Mouse (Mus musculus) bone marrow, adult 2 months (tissue): ENCODE results near the gene Rtl5. TPM values are rescaled to one million over a fixed set of nuclear protein-coding genes. Genes with fewer than 3 reads are reported as not detected.
A peak's percentile ranks its signal among the peaks of the same experiment; 100 is the strongest.

Experiments used
- H3K27ac ChIP-seq: fragments of 200-500 bp; 2 replicates; pipeline ENCODE4 v1.5.1; 2012; ENCODE audit warnings: low read depth, mild to moderate bottlenecking, control low read depth, inconsistent platforms, low read length; ENCODE audit not compliant: control insufficient read depth, poor library complexity, insufficient read depth
- H3K4me1 ChIP-seq: fragments of 200-500 bp; 2 replicates; pipeline ENCODE4 v1.6.1; 2011; ENCODE audit warnings: low read length; ENCODE audit not compliant: control insufficient read depth, insufficient read depth
- H3K4me3 ChIP-seq: fragments of 200-500 bp; replicated peaks from 2 replicates; pipeline ENCODE3; 2011; ENCODE audit warnings: mild to moderate bottlenecking, low read depth, low read length, control low read depth; ENCODE audit not compliant: control insufficient read depth
- CTCF ChIP-seq: fragments of 200-500 bp; IDR thresholded peaks from 2 replicates; pipeline ENCODE4 v1.5.1; 2011; ENCODE audit warnings: low read length, control low read depth; ENCODE audit not compliant: control insufficient read depth, insufficient read depth
- POLR2A ChIP-seq: fragments of 200-500 bp; IDR thresholded peaks from 2 replicates; pipeline ENCODE4 v1.6.1; 2011; ENCODE audit warnings: low read depth, mild to moderate bottlenecking, control low read depth, low read length, borderline replicate concordance; ENCODE audit not compliant: control insufficient read depth
- whole genome bisulfite sequencing: fragments of 180-500 bp; shearing (Covaris S2); methylation state at CpG from one replicate; pipeline ENCODE4 v1.1.7; 2018; 5-methylcytosine and 5-hydroxymethylcytosine counted together
- polyA plus RNA-seq: library from polyadenylated mRNA; stranded (reverse); fragments of >200 nt; gene quantifications from 2 replicates; pipeline ENCODE4 v1.2.4, GENCODE M21; 2011; ENCODE audit warnings: low replicate concordance; ENCODE audit not compliant: missing spikeins, insufficient read depth, insufficient read length

Rtl5 gene
- polyA plus RNA-seq, 1 experiment, result 4.2 TPM

GRCm38 (mm10) chrX:102036866-102037361 is 34.2 kb downstream of the Rtl5 start:
- peak overlapping the region; percentile 65 for H3K4me3 ChIP-seq
- peak overlapping the region; percentile 83 for H3K27ac ChIP-seq
- TF ChIP-seq CTCF (no peak), POLR2A (0 out of 2 replicates have a peak, but pooled peaks have one; percentile 23)

GRCm38 (mm10) chrX:102035671-102036070 is 35.4 kb downstream of the Rtl5 start:
- H3K4me1 ChIP-seq, result peaks cover 2% of the 10 kb centered on the region; the same call in 1 of the 2 replicates
- H3K27ac ChIP-seq, result no peak overlapping the region
- 30% methylated on average over 3 of the region's 3 CpGs for WGBS
- no peak overlapping the region for H3K4me3 ChIP-seq
- TF ChIP-seq CTCF (no peak), POLR2A (no peak)

More at GRCm38 (mm10) chrX:102036866-102037361, 34.2 kb downstream of the Rtl5 start:
- WGBS, result 23% methylated on average over 3 of the region's 3 CpGs
- H3K4me1 ChIP-seq, result peaks cover 2% of the 10 kb centered on the region; the same call in 1 of the 2 replicates

GRCm38 (mm10) chrX:102033566-102033965 is 37.5 kb downstream of the Rtl5 start:
- WGBS, result 4% methylated on average over 2 of the region's 2 CpGs
- Histone ChIP-seq H3K4me1 (peaks cover 2% of the 10 kb centered on the region; the same call in 1 of the 2 replicates), H3K27ac (no peak overlapping the region), H3K4me3 (no peak overlapping the region)
- no peak for TF ChIP-seq POLR2A
- TF ChIP-seq CTCF, result no peak

- no peak overlapping the region for H3K27ac ChIP-seq
- H3K4me3 ChIP-seq, result no peak overlapping the region
- H3K4me1 ChIP-seq, result peaks cover 2% of the 10 kb centered on the region; the same call in 1 of the 2 replicates
- TF ChIP-seq POLR2A (no peak), CTCF (no peak)
- 81% methylated on average over 8 of the region's 8 CpGs for WGBS
Measured at GRCm38 (mm10) chrX:102032431-102032830, 38.7 kb downstream of the Rtl5 start.

- Histone ChIP-seq H3K27ac (no peak overlapping the region), H3K4me3 (no peak overlapping the region), H3K4me1 (peaks cover 2% of the 10 kb centered on the region; the same call in 1 of the 2 replicates)
- TF ChIP-seq CTCF (no peak), POLR2A (no peak)
- 27% methylated on average over 6 of the region's 6 CpGs for WGBS
Measured at GRCm38 (mm10) chrX:102031851-102032250, 39.3 kb downstream of the Rtl5 start.

- no peak overlapping the region for H3K4me3 ChIP-seq
- no peak for TF ChIP-seq CTCF
- TF ChIP-seq POLR2A, result no peak
- WGBS, result 46% methylated on average over 3 of the region's 3 CpGs
- no peaks in the 10 kb centered on the region for H3K4me1 ChIP-seq
- H3K27ac ChIP-seq, result no peak overlapping the region
Measured at GRCm38 (mm10) chrX:102024976-102025375, 46.1 kb downstream of the Rtl5 start.

GRCm38 (mm10) chrX:102019471-102020240 is 51.4 kb downstream of the Rtl5 start:
- TF ChIP-seq CTCF, result no peak
- TF ChIP-seq POLR2A, result no peak
- Histone ChIP-seq H3K27ac (no peak overlapping the region), H3K4me1 (no peaks in the 10 kb centered on the region), H3K4me3 (no peak overlapping the region)
- 80% methylated on average over 7 of the region's 7 CpGs for WGBS

- H3K4me3 ChIP-seq, result no peak overlapping the region
- TF ChIP-seq CTCF (no peak), POLR2A (no peak)
- WGBS, result 47% methylated on average over 3 of the region's 3 CpGs
Measured at GRCm38 (mm10) chrX:102018890-102019289, 52.2 kb downstream of the Rtl5 start.

More at GRCm38 (mm10) chrX:102018890-102019289, 52.2 kb downstream of the Rtl5 start:
- no peak overlapping the region for H3K27ac ChIP-seq
- no peaks in the 10 kb centered on the region for H3K4me1 ChIP-seq
